Mouse (Mus musculus) intestine, embryonic 14.5 days (tissue): ENCODE measurements around the gene Adh1. TPM values are rescaled to one million over a fixed set of nuclear protein-coding genes. Genes with fewer than 3 reads are reported as not detected.

Source experiments
- ATAC-seq: fragments of 200-750 bp; cut with Nextera tagmentation; replicated peaks from 2 replicates; pipeline ENCODE4 v1.8.0; 2017; ENCODE audit warnings: low read depth, moderate number of reproducible peaks, moderate TSS enrichment, moderate library complexity; ENCODE audit not compliant: low FRiP score, low TSS enrichment
- DNase-seq: peaks from one replicate; pipeline ENCODE4 v3.0.0-alpha.2; 2018; ENCODE audit warnings: low spot score
- H3K27ac ChIP-seq: fragments of 300-500 bp; sonication (generic); 2 replicates; pipeline ENCODE4 v1.5.1; 2014; ENCODE audit warnings: low read depth, mild to moderate bottlenecking, control low read depth
- H3K27me3 ChIP-seq: fragments of 300-500 bp; sonication (generic); replicated peaks from 2 replicates; pipeline ENCODE4 v1.6.1; 2014; ENCODE audit warnings: low read length, control low read depth; ENCODE audit not compliant: control insufficient read depth, insufficient read depth
- H3K36me3 ChIP-seq: fragments of 300-500 bp; sonication (generic); 2 replicates; pipeline ENCODE4 v1.6.1; 2014; ENCODE audit warnings: low read length, control low read depth; ENCODE audit not compliant: control insufficient read depth, insufficient read depth
- H3K4me1 ChIP-seq: fragments of 300-500 bp; sonication (generic); replicated peaks from 2 replicates; pipeline ENCODE4 v1.6.1; 2014; ENCODE audit warnings: low read length, control low read depth, mixed read lengths; ENCODE audit not compliant: control insufficient read depth, insufficient read depth
- H3K4me2 ChIP-seq: fragments of 300-500 bp; sonication (generic); 2 replicates; pipeline ENCODE4 v1.6.1; 2014; ENCODE audit warnings: low read length
- H3K4me3 ChIP-seq: fragments of 300-500 bp; sonication (generic); 2 replicates; pipeline ENCODE4 v1.5.1; 2014; ENCODE audit warnings: low read depth, low read length, control low read depth, mixed read lengths
- H3K9ac ChIP-seq: fragments of 300-500 bp; sonication (generic); 2 replicates; pipeline ENCODE4 v1.6.1; 2014; ENCODE audit warnings: mild to moderate bottlenecking, low read length
- H3K9me3 ChIP-seq: fragments of 300-500 bp; sonication (generic); 2 replicates; pipeline ENCODE4 v1.6.1; 2016; ENCODE audit warnings: low read length, control low read depth; ENCODE audit not compliant: control insufficient read depth
- WGBS: fragments of 180-500 bp; shearing (Covaris S2); extraction: QIAGEN DNeasy Blood & Tissue Kit; methylation state at CpG from one replicate; pipeline ENCODE4 v1.1.7; 2014; 5-methylcytosine and 5-hydroxymethylcytosine counted together
- polyA plus RNA-seq: library from polyadenylated mRNA; unstranded; fragments of >200 nt; fragmentation: Nextera tagmentation; extraction: Ambion mirVana; gene quantifications from 2 replicates; pipeline ENCODE4 v1.2.1, GENCODE M21; 2014

The Adh1 gene
- polyA plus RNA-seq, 1 experiment from 2014 or later = 22.9 TPM

DNA sequence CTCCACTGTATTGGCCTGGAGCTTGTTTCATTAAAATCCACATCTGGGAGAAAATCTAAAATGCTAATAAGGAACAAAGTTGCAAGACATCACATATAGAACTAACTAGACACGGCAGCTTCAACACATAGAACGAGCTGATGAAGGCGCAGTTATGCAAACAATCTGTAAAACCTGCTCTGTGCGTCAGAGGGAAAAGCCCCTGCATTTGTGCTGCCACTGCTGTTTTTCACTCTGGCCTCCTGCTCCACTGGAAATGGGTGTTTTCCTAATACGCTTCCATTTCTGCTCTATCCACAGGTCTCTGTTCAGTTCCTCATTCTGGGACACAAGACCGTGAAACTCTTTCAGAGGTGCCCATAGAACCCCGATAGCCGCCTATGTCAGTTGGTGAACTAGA lies 73.1 kb downstream of the Adh1 start:
- no peak for ATAC-seq
- DNase-seq = no peak

DNA sequence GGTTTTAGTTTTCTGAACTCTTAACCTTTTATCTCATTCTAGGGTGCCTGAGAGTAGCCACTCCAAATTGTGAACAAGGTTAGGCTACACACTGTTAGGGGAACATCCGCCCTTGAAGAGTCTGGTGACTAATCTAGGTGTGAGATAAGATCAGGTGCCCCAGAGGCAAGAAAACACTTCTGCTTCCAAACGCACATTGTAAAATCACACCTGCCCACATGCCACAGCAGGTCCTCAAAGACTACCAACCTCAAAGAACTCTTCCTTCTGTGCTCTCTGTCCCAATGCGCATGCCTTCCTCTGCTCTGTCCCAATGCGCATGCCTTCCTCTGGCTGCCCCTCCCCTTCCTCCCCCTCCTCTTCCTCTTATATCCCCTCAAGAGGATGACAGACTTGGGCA lies 73.5 kb downstream of the Adh1 start:
- no peak for ATAC-seq
- Histone ChIP-seq H3K4me1 (no peaks in the 10 kb centered on the region), H3K4me2 (no peak overlapping the region), H3K9ac (no peak overlapping the region), H3K27ac (no peak overlapping the region), H3K4me3 (no peak overlapping the region), H3K36me3 (no peaks in the 10 kb centered on the region), H3K9me3 (no peaks in the 10 kb centered on the region), H3K27me3 (no peaks in the 10 kb centered on the region)
- DNase-seq = no peak
- WGBS = 66% methylated on average over 4 of the region's 4 CpGs

More for the DNA sequence above, 73.1 kb downstream of the Adh1 start:
- Histone ChIP-seq H3K4me1 (no peaks in the 10 kb centered on the region), H3K4me3 (no peak overlapping the region), H3K9me3 (no peaks in the 10 kb centered on the region), H3K27ac (no peak overlapping the region), H3K36me3 (no peaks in the 10 kb centered on the region), H3K9ac (no peak overlapping the region), H3K27me3 (no peaks in the 10 kb centered on the region), H3K4me2 (no peak overlapping the region)
- 74% methylated on average over 8 of the region's 8 CpGs for WGBS

DNA sequence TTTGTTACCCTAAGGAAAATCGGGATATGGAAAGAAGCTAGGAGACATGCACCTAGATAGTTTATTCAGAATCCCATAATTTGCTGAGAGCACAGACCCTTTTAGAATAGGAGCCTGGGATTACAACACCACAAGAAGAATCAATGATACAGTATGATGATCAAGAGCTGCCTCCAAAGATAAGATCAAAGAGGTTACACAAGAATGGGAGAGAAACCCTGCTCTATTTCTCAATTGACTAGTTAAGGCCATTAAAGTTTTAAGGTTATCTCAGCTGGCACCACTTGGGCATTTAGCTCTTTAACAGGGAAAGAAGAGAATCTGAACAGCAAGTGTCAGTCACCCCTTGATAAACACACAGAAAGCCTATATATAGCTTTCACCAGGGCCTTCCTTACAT lies 74.8 kb downstream of the Adh1 start:
- Histone ChIP-seq H3K27me3 (no peaks in the 10 kb centered on the region), H3K4me3 (no peak overlapping the region), H3K27ac (no peak overlapping the region), H3K36me3 (no peaks in the 10 kb centered on the region), H3K9me3 (no peaks in the 10 kb centered on the region), H3K4me2 (no peak overlapping the region), H3K9ac (no peak overlapping the region), H3K4me1 (no peaks in the 10 kb centered on the region)
- ATAC-seq (no peak), DNase-seq (no peak)
- WGBS = 83% methylated on average over 1 of the region's 1 CpGs

DNA sequence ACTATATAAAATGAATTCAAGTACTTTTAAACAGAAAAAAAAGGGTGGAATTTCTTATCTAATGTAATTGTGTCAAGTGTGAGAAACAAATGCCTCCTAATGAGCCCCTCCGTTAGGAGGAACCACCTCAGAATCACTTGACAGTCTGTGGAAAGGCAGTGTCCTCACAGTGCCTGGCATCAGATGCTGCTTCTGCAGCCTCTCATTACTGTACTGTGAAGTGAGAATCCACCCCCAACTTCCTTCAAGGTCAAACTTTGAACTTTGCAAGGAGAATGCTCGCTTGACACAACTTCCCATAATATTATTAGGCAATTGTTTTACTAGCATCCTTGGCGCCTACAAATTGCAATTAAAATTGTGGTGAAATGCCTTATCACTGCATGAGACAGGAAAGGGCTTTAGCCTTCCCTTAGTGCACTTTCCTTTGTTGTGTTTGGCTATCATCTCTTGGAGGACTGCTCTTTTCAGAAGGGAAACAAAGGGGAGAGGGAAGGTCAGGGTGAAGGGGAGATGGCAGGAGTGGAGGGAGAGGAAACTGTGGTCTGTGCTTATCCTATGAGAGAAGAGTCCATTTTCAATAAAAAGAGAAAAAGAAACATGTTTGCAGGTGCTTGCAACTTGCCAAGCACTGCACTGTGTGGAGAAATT lies 75.4 kb downstream of the Adh1 start:
- Histone ChIP-seq H3K4me2 (no peak overlapping the region), H3K4me1 (no peaks in the 10 kb centered on the region), H3K9me3 (no peaks in the 10 kb centered on the region), H3K27me3 (no peaks in the 10 kb centered on the region), H3K9ac (no peak overlapping the region), H3K4me3 (no peak overlapping the region), H3K27ac (no peak overlapping the region), H3K36me3 (no peaks in the 10 kb centered on the region)
- 53% methylated on average over 3 of the region's 3 CpGs for WGBS
- no peak for DNase-seq
- no peak for ATAC-seq

Other genes with a start within 250 kb of the Adh1 start
- 0.07 and 0.13 TPM in 2 replicates for gene 1110002E22Rik, start 195.9 kb upstream of the Adh1 start, polyA plus RNA-seq
- gene Gm5105, start 193.6 kb upstream of the Adh1 start, polyA plus RNA-seq = 0.19 and 0.31 TPM in 2 replicates
- 11.8 and 13.6 TPM in 2 replicates for gene Trmt10a, start 117.5 kb upstream of the Adh1 start, polyA plus RNA-seq
- gene Mttp, start 116.0 kb upstream of the Adh1 start, polyA plus RNA-seq = 45.3 and 58.6 TPM in 2 replicates
- gene 4930579F01Rik, start 67.2 kb upstream of the Adh1 start, polyA plus RNA-seq = 0.30 TPM in 1 of 2 replicates, not detected in the other
- not detected in 2 replicates for gene Adh7, start 43.2 kb upstream of the Adh1 start, polyA plus RNA-seq
- 0.31 TPM in 2 replicates for gene Adh6a, start 52.3 kb downstream of the Adh1 start, polyA plus RNA-seq
- gene Adh6b, start 80.8 kb downstream of the Adh1 start, polyA plus RNA-seq = 0.11 TPM in 1 of 2 replicates, not detected in the other
- not detected in 2 replicates for gene Adh4, start 154.5 kb downstream of the Adh1 start, polyA plus RNA-seq
- gene Adh5, start 182.1 kb downstream of the Adh1 start, polyA plus RNA-seq = 207 and 228 TPM in 2 replicates
- 63.5 and 63.8 TPM in 2 replicates for gene Metap1, start 228.5 kb downstream of the Adh1 start, polyA plus RNA-seq